8 mouse cellular contexts compared by ENCODE assay signal in genomic region chr6:57570170-57570974, GRCm38 (mm10). TPM values are rescaled to one million over a fixed set of nuclear protein-coding genes. Genes with fewer than 3 reads are reported as not detected.
DNase-seq lines count a peak whose midpoint lies in the region; ATAC-seq and TF ChIP-seq lines count a peak whose summit lies in the region.

No protein-coding gene starts in this region.

- no peak overlapping the region for H3K27ac ChIP-seq in forebrain, embryonic 14.5 days (ENCODE audit: low read depth, low read length)
- no peak overlapping the region for H3K27ac ChIP-seq in kidney, embryonic 15.5 days
- H3K27ac ChIP-seq in liver, embryonic 14.5 days = no peak overlapping the region
- H3K27ac ChIP-seq in neural tube, embryonic 15.5 days (replicated peaks) = no peak overlapping the region

- H3K9ac ChIP-seq in forebrain, embryonic 14.5 days (ENCODE audit: low read length) = no peak overlapping the region; the same call in 1 of the 2 replicates
- no peak overlapping the region for H3K9ac ChIP-seq in kidney, embryonic 15.5 days
- H3K9ac ChIP-seq in liver, embryonic 14.5 days (replicated peaks) = no peak overlapping the region
- H3K9ac ChIP-seq in neural tube, embryonic 15.5 days (replicated peaks) = no peak overlapping the region

- 14% methylated on average over 6 of the region's 6 CpGs for WGBS in forebrain, embryonic 14.5 days
- 15% methylated on average over 6 of the region's 6 CpGs for WGBS in kidney, embryonic 15.5 days
- WGBS in liver, embryonic 14.5 days (ENCODE audit: insufficient replicate concordance) = 4% methylated on average over 6 of the region's 6 CpGs
- 10% methylated on average over 6 of the region's 6 CpGs for WGBS in neural tube, embryonic 15.5 days

- peak; percentile 62 for TF ChIP-seq CTCF in liver, embryonic 14.5 days (IDR thresholded peaks at IDR 0.05; ENCODE audit: low read depth)

- no peaks in the 10 kb centered on the region for H3K36me3 ChIP-seq in forebrain, embryonic 14.5 days (ENCODE audit: control insufficient read depth, insufficient read depth, low read length)
- no peaks in the 10 kb centered on the region for H3K36me3 ChIP-seq in kidney, embryonic 15.5 days
- no peaks in the 10 kb centered on the region for H3K36me3 ChIP-seq in liver, embryonic 14.5 days (replicated peaks; ENCODE audit: control insufficient read depth, insufficient read depth, low read depth)
- H3K36me3 ChIP-seq in neural tube, embryonic 15.5 days = no peaks in the 10 kb centered on the region

- H3K4me1 ChIP-seq in forebrain, embryonic 14.5 days (ENCODE audit: control insufficient read depth, insufficient read depth, low read length) = no peaks in the 10 kb centered on the region
- H3K4me1 ChIP-seq in kidney, embryonic 15.5 days = no peaks in the 10 kb centered on the region
- no peaks in the 10 kb centered on the region for H3K4me1 ChIP-seq in liver, embryonic 14.5 days (replicated peaks; ENCODE audit: control insufficient read depth in 2 of 2, insufficient read depth in 2 of 2, low read length in 1 of 2)
- H3K4me1 ChIP-seq in neural tube, embryonic 15.5 days = no peaks in the 10 kb centered on the region

- H3K4me3 ChIP-seq in forebrain, embryonic 14.5 days (ENCODE audit: low read depth, low read length) = no peak overlapping the region
- H3K4me3 ChIP-seq in kidney, embryonic 15.5 days (replicated peaks) = no peak overlapping the region
- H3K4me3 ChIP-seq in liver, embryonic 14.5 days (ENCODE audit: insufficient read depth in 1 of 2, low read depth in 2 of 2, low read length in 2 of 2) = no peak overlapping the region
- H3K4me3 ChIP-seq in neural tube, embryonic 15.5 days (replicated peaks) = no peak overlapping the region

- no peaks in the 10 kb centered on the region for H3K27me3 ChIP-seq in forebrain, embryonic 14.5 days (replicated peaks; ENCODE audit: control insufficient read depth, insufficient read depth, low read length)
- H3K27me3 ChIP-seq in kidney, embryonic 15.5 days = no peaks in the 10 kb centered on the region
- H3K27me3 ChIP-seq in liver, embryonic 14.5 days (ENCODE audit: control insufficient read depth, insufficient read depth, low read length) = no peaks in the 10 kb centered on the region
- H3K27me3 ChIP-seq in neural tube, embryonic 15.5 days (replicated peaks) = no peaks in the 10 kb centered on the region

- peak; percentile 58 for DNase-seq in adrenal gland, postnatal 10 days
- no peak for DNase-seq in adrenal gland, postnatal 4 days (ENCODE audit: low spot score in 2 of 2)
- DNase-seq in B cell, adult 2 months = peak; percentile 62 to 68
- peak; percentile 59 for DNase-seq in c-Kit-positive CD71-positive TER-119-positive erythroid progenitor cells, embryonic 14.5 days (ENCODE audit: low spot score)
- peak; percentile 89 for DNase-seq in forebrain, embryonic 14.5 days (ENCODE audit: low spot score)
- peak; percentile 13 to 32 (median 14) for DNase-seq in liver, embryonic 14.5 days (ENCODE audit: low read depth in 3 of 3, low spot score in 3 of 3)

- ATAC-seq in forebrain, embryonic 14.5 days = peak; percentile 62; the same call in 1 of the 2 replicates
- ATAC-seq in kidney, embryonic 15.5 days (replicated peaks; ENCODE audit: low FRiP score) = peak; percentile 66; the same call in 1 of the 2 replicates
- no peak for ATAC-seq in liver, embryonic 14.5 days (ENCODE audit: insufficient read depth)
- peak; percentile 74 for ATAC-seq in neural tube, embryonic 15.5 days (ENCODE audit: low FRiP score)

- no peaks in the 10 kb centered on the region for H3K9me3 ChIP-seq in forebrain, embryonic 14.5 days (replicated peaks; ENCODE audit: control insufficient read depth, low read length)
- no peaks in the 10 kb centered on the region for H3K9me3 ChIP-seq in kidney, embryonic 15.5 days (replicated peaks)
- H3K9me3 ChIP-seq in liver, embryonic 14.5 days (ENCODE audit: control insufficient read depth, low read length) = no peaks in the 10 kb centered on the region
- H3K9me3 ChIP-seq in neural tube, embryonic 15.5 days (replicated peaks) = no peaks in the 10 kb centered on the region

- no peak overlapping the region for H3K4me2 ChIP-seq in forebrain, embryonic 14.5 days (ENCODE audit: low read length)
- H3K4me2 ChIP-seq in kidney, embryonic 15.5 days = no peak overlapping the region
- no peak overlapping the region for H3K4me2 ChIP-seq in liver, embryonic 14.5 days (ENCODE audit: low read depth)
- no peak overlapping the region for H3K4me2 ChIP-seq in neural tube, embryonic 15.5 days

- TF ChIP-seq EP300 in liver, embryonic 14.5 days (IDR thresholded peaks at IDR 0.05; ENCODE audit: low read depth) = no peak

RNA-seq across cellular contexts. Expression of gene Herc6, which starts 10.4 kb away (rescaled TPM):
- 1 to 10 TPM; 8.3 to 8.8 TPM for total RNA-seq in adrenal gland, postnatal 10 days (2021)
- total RNA-seq in adrenal gland, postnatal 4 days (2021) = 10 to 100 TPM; 11.6 to 16.5 TPM
- polyA plus RNA-seq in forebrain, embryonic 14.5 days (2014; fragmentation: Nextera tagmentation; extraction: Ambion mirVana) = 1.4 and 1.5 TPM in 2 replicates
- 3.8 and 4.9 TPM in 2 replicates for polyA plus RNA-seq in kidney, embryonic 15.5 days (2015; fragmentation: Nextera tagmentation; extraction: Ambion mirVana)
- 1.3 and 2.3 TPM in 2 replicates for polyA plus RNA-seq in liver, embryonic 14.5 days (2012; rRNA removed)
- polyA plus RNA-seq in liver, embryonic 14.5 days (2014; fragmentation: Nextera tagmentation; extraction: Ambion mirVana) = 2.7 and 3.7 TPM in 2 replicates
- polyA plus RNA-seq in neural tube, embryonic 15.5 days (2015; fragmentation: Nextera tagmentation; extraction: Ambion mirVana) = 1.5 and 3.7 TPM in 2 replicates

RNA-seq across cellular contexts. Expression of gene Ppm1k, which starts 35.1 kb away (rescaled TPM):
- total RNA-seq in adrenal gland, postnatal 10 days (2021) = 10 to 100 TPM; 34.1 to 45.0 TPM
- total RNA-seq in adrenal gland, postnatal 4 days (2021) = 10 to 100 TPM; 31.1 to 42.3 TPM
- 4.9 and 6.2 TPM in 2 replicates for polyA plus RNA-seq in forebrain, embryonic 14.5 days (2014; fragmentation: Nextera tagmentation; extraction: Ambion mirVana)
- 4.3 and 5.0 TPM in 2 replicates for polyA plus RNA-seq in kidney, embryonic 15.5 days (2015; fragmentation: Nextera tagmentation; extraction: Ambion mirVana)
- polyA plus RNA-seq in liver, embryonic 14.5 days (2012; rRNA removed) = 1.6 and 4.5 TPM in 2 replicates
- 2.8 and 3.3 TPM in 2 replicates for polyA plus RNA-seq in liver, embryonic 14.5 days (2014; fragmentation: Nextera tagmentation; extraction: Ambion mirVana)
- 7.2 and 7.5 TPM in 2 replicates for polyA plus RNA-seq in neural tube, embryonic 15.5 days (2015; fragmentation: Nextera tagmentation; extraction: Ambion mirVana)

Comparison
In these comparisons a context has a peak if more than half of its experiments do, and no peak if none do; other contexts are left out.
1. DNase-seq: peak in adrenal gland, postnatal 10 days (single experiment), B cell, adult 2 months (2 of 2), c-Kit-positive CD71-positive TER-119-positive erythroid progenitor cells, embryonic 14.5 days (single experiment), forebrain, embryonic 14.5 days (single experiment) and liver, embryonic 14.5 days (3 of 3); none in adrenal gland, postnatal 4 days (0 of 2).